Mouse (Mus musculus) brain, embryonic 14.5 days (tissue): ENCODE data around the gene Slco1c1.

ENCODE experiments used
- CTCF ChIP-seq: fragments of 200-500 bp; IDR thresholded peaks from 2 replicates; pipeline ENCODE4 v1.5.1; 2012; ENCODE audit warnings: inconsistent platforms, mild to moderate bottlenecking, moderate library complexity, borderline replicate concordance; ENCODE audit not compliant: insufficient read depth, insufficient read length; ENCODE audit errors: extremely low read depth
- POLR2A ChIP-seq: fragments of 200-500 bp; IDR thresholded peaks from 2 replicates; pipeline ENCODE4 v1.6.1; 2012; ENCODE audit warnings: mild to moderate bottlenecking, inconsistent platforms, borderline replicate concordance; ENCODE audit not compliant: poor library complexity, insufficient read depth, insufficient read length, severe bottlenecking; ENCODE audit errors: extremely low read depth

DNA sequence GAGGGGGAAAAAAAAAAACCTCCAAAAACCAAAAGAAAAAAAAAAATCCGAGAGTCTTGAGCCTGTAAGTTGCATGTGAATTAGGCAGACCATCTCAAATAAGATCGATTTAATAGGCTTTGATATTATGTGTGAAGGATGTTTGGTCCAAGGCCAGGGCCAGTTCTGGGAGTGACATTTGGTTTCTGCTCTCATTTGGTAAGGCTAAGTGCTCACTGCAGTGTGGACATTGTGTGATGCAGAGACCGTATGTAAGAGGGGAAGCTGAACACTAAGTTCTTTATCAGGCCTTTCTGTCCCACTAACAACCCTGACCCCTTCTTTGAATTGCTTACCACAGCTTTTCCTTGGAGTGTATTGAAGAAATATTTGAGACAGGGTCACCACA, 44.4 kb downstream of the Slco1c1 start:
- no peak for TF ChIP-seq CTCF
- no peak for TF ChIP-seq POLR2A
